Mouse (Mus musculus) heart, embryonic 16.5 days (tissue): Measurements from ENCODE around the gene Llgl2. TPM values are rescaled to one million over a fixed set of nuclear protein-coding genes. Genes with fewer than 3 reads are reported as not detected.

ENCODE experiments used
- ATAC-seq: fragments of 200-750 bp; cut with Nextera tagmentation; replicated peaks from 2 replicates; pipeline ENCODE4 v1.8.0; 2017; ENCODE audit warnings: moderate number of reproducible peaks; ENCODE audit not compliant: insufficient read depth, low FRiP score; ENCODE audit errors: extremely low read depth
- H3K27ac ChIP-seq: fragments of 300-500 bp; sonication (generic); 2 replicates; pipeline ENCODE4 v1.5.1; 2014; ENCODE audit warnings: mild to moderate bottlenecking, low read length, control low read depth, moderate library complexity
- H3K27me3 ChIP-seq: fragments of 300-500 bp; sonication (generic); 2 replicates; pipeline ENCODE4 v1.6.1; 2014; ENCODE audit warnings: low read length, mixed read lengths; ENCODE audit not compliant: control insufficient read depth, insufficient read depth
- H3K36me3 ChIP-seq: fragments of 300-500 bp; sonication (generic); 2 replicates; pipeline ENCODE4 v1.6.1; 2014; ENCODE audit not compliant: control insufficient read depth, insufficient read depth
- H3K4me1 ChIP-seq: fragments of 300-500 bp; sonication (generic); 2 replicates; pipeline ENCODE4 v1.6.1; 2014; ENCODE audit warnings: low read length, mixed read lengths; ENCODE audit not compliant: control insufficient read depth, insufficient read depth
- H3K4me2 ChIP-seq: fragments of 300-500 bp; sonication (generic); 2 replicates; pipeline ENCODE4 v1.6.1; 2014; ENCODE audit warnings: low read depth, mild to moderate bottlenecking, control low read depth, low read length
- H3K4me3 ChIP-seq: fragments of 300-500 bp; sonication (generic); 2 replicates; pipeline ENCODE4 v1.5.1; 2014; ENCODE audit warnings: mild to moderate bottlenecking, control low read depth, low read length
- H3K9ac ChIP-seq: fragments of 300-500 bp; sonication (generic); 2 replicates; pipeline ENCODE4 v1.6.1; 2014; ENCODE audit warnings: low read length, control low read depth
- H3K9me3 ChIP-seq: fragments of 300-500 bp; sonication (generic); replicated peaks from 2 replicates; pipeline ENCODE4 v1.6.1; 2016; ENCODE audit warnings: low read length; ENCODE audit not compliant: control insufficient read depth
- WGBS: fragments of 180-500 bp; shearing (Covaris S2); extraction: QIAGEN DNeasy Blood & Tissue Kit; methylation state at CpG from one replicate; pipeline ENCODE4 v1.1.7; 2014; 5-methylcytosine and 5-hydroxymethylcytosine counted together
- polyA plus RNA-seq: library from polyadenylated mRNA; unstranded; fragments of >200 nt; fragmentation: Nextera tagmentation; extraction: Ambion mirVana; gene quantifications from 2 replicates; pipeline ENCODE4 v1.2.1, GENCODE M21; 2015

Gene Llgl2
- polyA plus RNA-seq, 1 experiment from 2014 or later: 17.7 TPM

- no peak overlapping the region for H3K4me2 ChIP-seq
- ATAC-seq: no peak
- no peaks in the 10 kb centered on the region for H3K9me3 ChIP-seq
- H3K4me1 ChIP-seq: peaks cover 8% of the 10 kb centered on the region
- WGBS: 89% methylated on average over 3 of the region's 3 CpGs
- no peak overlapping the region for H3K27ac ChIP-seq
- H3K9ac ChIP-seq: no peak overlapping the region
- no peak overlapping the region for H3K4me3 ChIP-seq
- H3K36me3 ChIP-seq: no peaks in the 10 kb centered on the region
- no peaks in the 10 kb centered on the region for H3K27me3 ChIP-seq
Measured at GRCm38 (mm10) chr11:115875935-115876334, 52.1 kb downstream of the Llgl2 start.

- Histone ChIP-seq H3K4me2 (no peak overlapping the region), H3K27me3 (no peaks in the 10 kb centered on the region; the same call in 1 of the 2 replicates), H3K9ac (no peak overlapping the region), H3K9me3 (no peaks in the 10 kb centered on the region), H3K27ac (no peak overlapping the region), H3K36me3 (no peaks in the 10 kb centered on the region), H3K4me1 (peaks cover 8% of the 10 kb centered on the region), H3K4me3 (no peak overlapping the region)
- no peak for ATAC-seq
- WGBS: 85% methylated on average over 5 of the region's 5 CpGs
Measured at GRCm38 (mm10) chr11:115876438-115876837, 52.6 kb downstream of the Llgl2 start.

- Histone ChIP-seq H3K36me3 (no peaks in the 10 kb centered on the region), H3K27ac (no peak overlapping the region), H3K9ac (no peak overlapping the region), H3K4me3 (no peak overlapping the region), H3K4me2 (no peak overlapping the region), H3K4me1 (peaks cover 5% of the 10 kb centered on the region), H3K9me3 (no peaks in the 10 kb centered on the region), H3K27me3 (no peaks in the 10 kb centered on the region; the same call in 1 of the 2 replicates)
- 61% methylated on average over 6 of the region's 6 CpGs for WGBS
- no peak for ATAC-seq
Measured at GRCm38 (mm10) chr11:115877174-115877755, 53.4 kb downstream of the Llgl2 start.

- Histone ChIP-seq H3K27ac (no peak overlapping the region), H3K4me2 (no peak overlapping the region), H3K9ac (no peak overlapping the region), H3K9me3 (no peaks in the 10 kb centered on the region), H3K36me3 (no peaks in the 10 kb centered on the region), H3K27me3 (peaks cover 3% of the 10 kb centered on the region), H3K4me1 (0 out of 2 replicates have a peak, but pooled peaks cover 3% of the 10 kb centered on the region), H3K4me3 (no peak overlapping the region)
- ATAC-seq: no peak
- WGBS: 80% methylated on average over 8 of the region's 8 CpGs
Measured at GRCm38 (mm10) chr11:115878071-115878470, 54.2 kb downstream of the Llgl2 start.

GRCm38 (mm10) chr11:115881002-115881401 is 57.2 kb downstream of the Llgl2 start:
- H3K27ac ChIP-seq: no peak overlapping the region
- H3K4me3 ChIP-seq: no peak overlapping the region
- ATAC-seq: no peak
- H3K9ac ChIP-seq: no peak overlapping the region
- no peak overlapping the region for H3K4me2 ChIP-seq
- no peaks in the 10 kb centered on the region for H3K9me3 ChIP-seq
- H3K4me1 ChIP-seq: 0 out of 2 replicates have a peak, but pooled peaks cover 3% of the 10 kb centered on the region
- 29% methylated on average over 5 of the region's 5 CpGs for WGBS
- H3K36me3 ChIP-seq: no peaks in the 10 kb centered on the region
- peaks cover 13% of the 10 kb centered on the region for H3K27me3 ChIP-seq

GRCm38 (mm10) chr11:115883251-115883650 is 59.4 kb downstream of the Llgl2 start:
- no peak overlapping the region for H3K27ac ChIP-seq
- ATAC-seq: no peak
- no peaks in the 10 kb centered on the region for H3K9me3 ChIP-seq
- H3K4me1 ChIP-seq: no peaks in the 10 kb centered on the region
- H3K4me3 ChIP-seq: no peak overlapping the region
- no peak overlapping the region; the same call in 1 of the 2 replicates for H3K9ac ChIP-seq
- H3K4me2 ChIP-seq: no peak overlapping the region
- H3K36me3 ChIP-seq: no peaks in the 10 kb centered on the region
- peaks cover 13% of the 10 kb centered on the region for H3K27me3 ChIP-seq
- 30% methylated on average over 17 of the region's 17 CpGs for WGBS

- ATAC-seq: no peak
- peaks cover 13% of the 10 kb centered on the region for H3K27me3 ChIP-seq
- H3K4me2 ChIP-seq: no peak overlapping the region
- WGBS: 82% methylated on average over 3 of the region's 3 CpGs
- no peaks in the 10 kb centered on the region for H3K36me3 ChIP-seq
- H3K4me3 ChIP-seq: no peak overlapping the region
- no peak overlapping the region for H3K9ac ChIP-seq
- no peaks in the 10 kb centered on the region for H3K9me3 ChIP-seq
- H3K27ac ChIP-seq: no peak overlapping the region
- H3K4me1 ChIP-seq: no peaks in the 10 kb centered on the region
Measured at GRCm38 (mm10) chr11:115884361-115884760, 60.5 kb downstream of the Llgl2 start.

- 70% methylated on average over 11 of the region's 11 CpGs for WGBS
- no peak for ATAC-seq
Measured at GRCm38 (mm10) chr11:115885281-115885680, 61.4 kb downstream of the Llgl2 start.

GRCm38 (mm10) chr11:115886446-115886845 is 62.6 kb downstream of the Llgl2 start:
- H3K4me2 ChIP-seq: no peak overlapping the region
- H3K27me3 ChIP-seq: peaks cover 13% of the 10 kb centered on the region
- no peak for ATAC-seq
- WGBS: 81% methylated on average over 11 of the region's 11 CpGs
- no peaks in the 10 kb centered on the region for H3K36me3 ChIP-seq
- H3K27ac ChIP-seq: no peak overlapping the region
- no peaks in the 10 kb centered on the region for H3K9me3 ChIP-seq
- no peak overlapping the region for H3K9ac ChIP-seq
- H3K4me1 ChIP-seq: no peaks in the 10 kb centered on the region
- H3K4me3 ChIP-seq: no peak overlapping the region

More at GRCm38 (mm10) chr11:115885281-115885680, 61.4 kb downstream of the Llgl2 start:
- H3K27ac ChIP-seq: no peak overlapping the region
- H3K9me3 ChIP-seq: no peaks in the 10 kb centered on the region
- no peaks in the 10 kb centered on the region for H3K4me1 ChIP-seq
- no peak overlapping the region for H3K9ac ChIP-seq
- no peak overlapping the region for H3K4me3 ChIP-seq
- peaks cover 13% of the 10 kb centered on the region for H3K27me3 ChIP-seq
- no peak overlapping the region for H3K4me2 ChIP-seq
- H3K36me3 ChIP-seq: no peaks in the 10 kb centered on the region
